Mouse (Mus musculus) cortical plate, adult 2 months (tissue): Measurements from ENCODE around the gene Matk.

Experiments
- CTCF ChIP-seq: fragments of 200-500 bp; IDR thresholded peaks from 2 replicates; pipeline ENCODE4 v1.5.1; 2011; ENCODE audit warnings: mild to moderate bottlenecking, control low read depth, low read length; ENCODE audit not compliant: insufficient read depth; ENCODE audit errors: extremely low read depth
- POLR2A ChIP-seq: fragments of 200-500 bp; IDR thresholded peaks from 2 replicates; pipeline ENCODE4 v1.6.1; 2011; ENCODE audit warnings: mild to moderate bottlenecking, low read length, control low read depth; ENCODE audit not compliant: insufficient read depth; ENCODE audit errors: extremely low read depth

DNA sequence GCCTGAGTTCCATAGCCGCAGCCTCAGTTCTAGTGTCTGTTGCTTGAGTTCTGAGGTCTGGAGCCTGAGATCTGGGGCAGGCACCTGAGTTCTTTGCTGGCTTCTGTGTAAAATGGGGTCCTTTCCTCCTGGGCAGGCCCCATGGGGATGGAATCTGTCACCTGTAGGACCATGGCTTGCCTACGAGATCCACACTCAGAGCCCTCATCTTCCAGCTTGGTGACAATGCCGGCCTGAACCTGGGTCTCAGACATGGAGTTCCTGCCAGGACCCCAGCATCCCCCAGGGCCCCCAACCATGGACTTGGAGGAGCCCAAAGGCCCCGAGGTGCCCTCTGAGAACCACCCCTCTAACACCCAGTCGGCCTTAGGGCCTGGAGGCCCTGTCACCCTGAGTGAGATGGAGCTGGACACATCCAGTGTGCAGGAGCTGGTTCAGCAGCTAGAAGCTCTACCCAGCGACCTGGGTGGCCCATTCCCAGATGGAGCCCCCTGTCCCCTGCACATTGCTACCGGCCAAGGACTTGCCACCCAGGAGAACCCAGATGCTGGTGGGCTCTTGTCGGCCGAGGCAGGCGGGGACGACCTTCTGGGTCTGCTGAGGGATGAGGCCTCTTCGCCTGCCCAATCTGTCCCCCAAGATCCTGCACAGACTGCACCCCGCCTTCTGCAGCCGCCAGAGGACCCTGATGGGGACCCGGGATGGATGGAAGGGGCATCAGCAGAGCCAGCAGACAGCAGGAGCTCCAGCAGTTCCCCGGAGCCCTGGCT, 16.1 kb downstream of the Matk start:
- TF ChIP-seq POLR2A (no peak), CTCF (no peak)
